Mouse (Mus musculus) heart, postnatal 0 days (tissue): ENCODE data around the gene St6galnac3. TPM values are rescaled to one million over a fixed set of nuclear protein-coding genes. Genes with fewer than 3 reads are reported as not detected.

Source experiments
- ATAC-seq: fragments of 200-750 bp; cut with Nextera tagmentation; 2 replicates; pipeline ENCODE4 v1.8.0; 2017; ENCODE audit warnings: low read depth, moderate number of reproducible peaks, moderate library complexity; ENCODE audit not compliant: insufficient read depth
- DNase-seq: peaks from one replicate; pipeline ENCODE4 v3.0.0-alpha.2; 2016; ENCODE audit warnings: low spot score
- H3K27ac ChIP-seq: fragments of 300-500 bp; sonication (generic); 2 replicates; pipeline ENCODE4 v1.5.1; 2014; ENCODE audit warnings: low read depth, mild to moderate bottlenecking
- H3K27me3 ChIP-seq: fragments of 300-500 bp; sonication (generic); 2 replicates; pipeline ENCODE4 v1.6.1; 2014; ENCODE audit warnings: low read length, mixed read lengths; ENCODE audit not compliant: control insufficient read depth, insufficient read depth
- H3K36me3 ChIP-seq: fragments of 300-500 bp; sonication (generic); replicated peaks from 2 replicates; pipeline ENCODE4 v1.6.1; 2014; ENCODE audit warnings: low read length, mixed read lengths; ENCODE audit not compliant: control insufficient read depth, insufficient read depth
- H3K4me1 ChIP-seq: fragments of 300-500 bp; sonication (generic); 2 replicates; pipeline ENCODE4 v1.6.1; 2014; ENCODE audit warnings: antibody characterized with exemption; ENCODE audit not compliant: control insufficient read depth, insufficient read depth
- H3K4me2 ChIP-seq: fragments of 300-500 bp; sonication (generic); 2 replicates; pipeline ENCODE4 v1.6.1; 2014; ENCODE audit warnings: low read depth, mild to moderate bottlenecking, low read length, moderate library complexity
- H3K4me3 ChIP-seq: fragments of 300-500 bp; sonication (generic); 2 replicates; pipeline ENCODE4 v1.5.1; 2014; ENCODE audit warnings: low read depth, low read length
- H3K9ac ChIP-seq: fragments of 300-500 bp; sonication (generic); replicated peaks from 2 replicates; pipeline ENCODE4 v1.6.1; 2014; ENCODE audit warnings: low read depth, low read length, mixed read lengths
- H3K9me3 ChIP-seq: fragments of 300-500 bp; sonication (generic); replicated peaks from 2 replicates; pipeline ENCODE4 v1.6.1; 2016; ENCODE audit warnings: low read length; ENCODE audit not compliant: control insufficient read depth
- CTCF ChIP-seq: IDR thresholded peaks from 2 replicates; pipeline ENCODE4 v1.5.1; 2016; ENCODE audit warnings: antibody characterized with exemption, control low read depth, low read depth
- EP300 ChIP-seq: IDR thresholded peaks from 2 replicates; pipeline ENCODE4 v1.6.1; 2016; ENCODE audit warnings: antibody characterized with exemption, low read depth
- WGBS: fragments of 180-500 bp; shearing (Covaris S2); extraction: QIAGEN DNeasy Blood & Tissue Kit; methylation state at CpG from one replicate; pipeline ENCODE4 v1.1.7; 2014; 5-methylcytosine and 5-hydroxymethylcytosine counted together
- polyA plus RNA-seq: library from polyadenylated mRNA; unstranded; fragments of >200 nt; fragmentation: Nextera tagmentation; extraction: Ambion mirVana; gene quantifications from 2 replicates; pipeline ENCODE4 v1.2.1, GENCODE M21; 2015
- total RNA-seq: library from RNA; depleted of rRNA; stranded (reverse); fragments of >200 nt; gene quantifications from 2 replicates; pipeline ENCODE4 v1.2.3, GENCODE M21; 2014; ENCODE audit warnings: low replicate concordance

St6galnac3 gene
- total and polyA plus RNA-seq, 2 experiments from 2014 or later: 9.7 to 22.5 TPM

- 80% methylated on average over 9 of the region's 9 CpGs for WGBS
- no peaks in the 10 kb centered on the region for H3K27me3 ChIP-seq
- no peak overlapping the region for H3K9ac ChIP-seq
- DNase-seq (no peak), ATAC-seq (no peak)
- H3K36me3 ChIP-seq: no peaks in the 10 kb centered on the region
- no peak overlapping the region for H3K27ac ChIP-seq
- no peak overlapping the region for H3K4me3 ChIP-seq
- TF ChIP-seq CTCF (no peak), EP300 (no peak)
- H3K9me3 ChIP-seq: no peaks in the 10 kb centered on the region
- H3K4me2 ChIP-seq: no peak overlapping the region
- no peaks in the 10 kb centered on the region for H3K4me1 ChIP-seq
Observed at GRCm38 (mm10) chr3:153409286-153409685, 315.7 kb downstream of the St6galnac3 start.

GRCm38 (mm10) chr3:153408361-153408760 is 316.6 kb downstream of the St6galnac3 start:
- DNase-seq (no peak), ATAC-seq (no peak)
- no peaks in the 10 kb centered on the region for H3K27me3 ChIP-seq
- H3K9me3 ChIP-seq: no peaks in the 10 kb centered on the region
- H3K9ac ChIP-seq: no peak overlapping the region
- H3K36me3 ChIP-seq: no peaks in the 10 kb centered on the region
- no peak overlapping the region for H3K4me2 ChIP-seq
- no peaks in the 10 kb centered on the region for H3K4me1 ChIP-seq
- no peak overlapping the region for H3K4me3 ChIP-seq
- TF ChIP-seq EP300 (no peak), CTCF (no peak)
- 76% methylated on average over 6 of the region's 6 CpGs for WGBS
- no peak overlapping the region for H3K27ac ChIP-seq

GRCm38 (mm10) chr3:153407698-153408097 is 317.3 kb downstream of the St6galnac3 start:
- TF ChIP-seq EP300 (no peak), CTCF (no peak)
- DNase-seq: no peak
- no peaks in the 10 kb centered on the region for H3K36me3 ChIP-seq
- H3K4me2 ChIP-seq: no peak overlapping the region
- ATAC-seq: no peak
- no peak overlapping the region for H3K9ac ChIP-seq
- H3K4me1 ChIP-seq: no peaks in the 10 kb centered on the region
- no peak overlapping the region for H3K4me3 ChIP-seq
- H3K27me3 ChIP-seq: no peaks in the 10 kb centered on the region
- no peaks in the 10 kb centered on the region for H3K9me3 ChIP-seq
- 80% methylated on average over 6 of the region's 6 CpGs for WGBS
- no peak overlapping the region for H3K27ac ChIP-seq

- no peak overlapping the region for H3K4me3 ChIP-seq
- no peaks in the 10 kb centered on the region for H3K9me3 ChIP-seq
- no peak overlapping the region for H3K9ac ChIP-seq
- no peak for TF ChIP-seq EP300
- TF ChIP-seq CTCF: no peak
- H3K4me1 ChIP-seq: no peaks in the 10 kb centered on the region
- 88% methylated on average over 1 of the region's 1 CpGs for WGBS
- DNase-seq: no peak
- H3K36me3 ChIP-seq: no peaks in the 10 kb centered on the region
- ATAC-seq: no peak
- no peaks in the 10 kb centered on the region for H3K27me3 ChIP-seq
- H3K4me2 ChIP-seq: no peak overlapping the region
- no peak overlapping the region for H3K27ac ChIP-seq
Observed at GRCm38 (mm10) chr3:153406858-153407257, 318.1 kb downstream of the St6galnac3 start.

GRCm38 (mm10) chr3:153406220-153406619 is 318.8 kb downstream of the St6galnac3 start:
- Histone ChIP-seq H3K4me2 (no peak overlapping the region), H3K4me3 (no peak overlapping the region), H3K9me3 (no peaks in the 10 kb centered on the region), H3K4me1 (no peaks in the 10 kb centered on the region), H3K36me3 (no peaks in the 10 kb centered on the region), H3K9ac (no peak overlapping the region), H3K27me3 (no peaks in the 10 kb centered on the region), H3K27ac (no peak overlapping the region)
- ATAC-seq: no peak
- DNase-seq: no peak
- 85% methylated on average over 4 of the region's 4 CpGs for WGBS
- no peak for TF ChIP-seq EP300
- no peak for TF ChIP-seq CTCF

- TF ChIP-seq CTCF (no peak), EP300 (no peak)
- WGBS: 84% methylated on average over 10 of the region's 10 CpGs
- H3K27me3 ChIP-seq: no peaks in the 10 kb centered on the region
Observed at GRCm38 (mm10) chr3:153405643-153406042, 319.3 kb downstream of the St6galnac3 start.

More at GRCm38 (mm10) chr3:153405643-153406042, 319.3 kb downstream of the St6galnac3 start:
- ATAC-seq: no peak
- no peak overlapping the region for H3K4me2 ChIP-seq
- no peak overlapping the region for H3K9ac ChIP-seq
- no peaks in the 10 kb centered on the region for H3K36me3 ChIP-seq
- no peaks in the 10 kb centered on the region for H3K4me1 ChIP-seq
- H3K27ac ChIP-seq: no peak overlapping the region
- DNase-seq: no peak
- H3K9me3 ChIP-seq: no peaks in the 10 kb centered on the region
- H3K4me3 ChIP-seq: no peak overlapping the region
